Mouse (Mus musculus): ENCODE measurements around the gene Cwh43. TPM values are rescaled to one million over a fixed set of nuclear protein-coding genes. Genes with fewer than 3 reads are reported as not detected.

The Cwh43 gene
- 0.07 and 0.09 TPM in 2 replicates for polyA plus RNA-seq (2014; fragmentation: Nextera tagmentation; extraction: Ambion mirVana)

- Histone ChIP-seq H3K4me2 (ENCODE audit: low read length) (peak within 1 kb of the TSS; percentile 44), H3K9me3 (ENCODE audit: control insufficient read depth, low read length) (no peaks in the 10 kb centered on the region), H3K36me3 (ENCODE audit: control insufficient read depth, insufficient read depth, low read length) (no peaks in the 10 kb centered on the region), H3K4me1 (replicated peaks; ENCODE audit: control insufficient read depth, insufficient read depth, low read length) (peaks cover 11% of the 10 kb centered on the region), H3K4me3 (ENCODE audit: low read depth, low read length) (peak within 1 kb of the TSS; percentile 20), H3K27me3 (replicated peaks; ENCODE audit: control insufficient read depth, insufficient read depth, low read length) (peaks cover 30% of the 10 kb centered on the region), H3K27ac (ENCODE audit: low read depth) (no peak within 1 kb of the TSS), H3K9ac (ENCODE audit: low read length) (no peak within 1 kb of the TSS)
- ATAC-seq (replicated peaks; ENCODE audit: low FRiP score, low TSS enrichment, low read depth) (0 out of 2 replicates have a peak, but pooled peaks have one; percentile 40), DNase-seq (ENCODE audit: low spot score) (peak; percentile 64)
- 2% methylated on average over 47 of the region's 49 CpGs for WGBS
These were observed at the start of gene Cwh43 for GRCm38 (mm10) chr5:73405981-73406722. Gene Cwh43 (plus strand): TSS chr5:73406075.

- H3K27me3 ChIP-seq (replicated peaks; ENCODE audit: control insufficient read depth, insufficient read depth, low read length), result no peaks in the 10 kb centered on the region
- ATAC-seq (replicated peaks; ENCODE audit: low FRiP score, low TSS enrichment, low read depth) (0 out of 2 replicates have a peak, but pooled peaks have one; percentile 6), DNase-seq (ENCODE audit: low spot score) (no peak)
- H3K36me3 ChIP-seq (ENCODE audit: control insufficient read depth, insufficient read depth, low read length), result no peaks in the 10 kb centered on the region
- H3K9me3 ChIP-seq (ENCODE audit: control insufficient read depth, low read length), result no peaks in the 10 kb centered on the region
- H3K9ac ChIP-seq (ENCODE audit: low read length), result no peak overlapping the region
- WGBS, result 75% methylated on average over 6 of the region's 6 CpGs
- no peak overlapping the region for H3K4me3 ChIP-seq (ENCODE audit: low read depth, low read length)
- H3K4me2 ChIP-seq (ENCODE audit: low read length), result peak overlapping the region; percentile 33; the same call in 1 of the 2 replicates
- peaks cover 17% of the 10 kb centered on the region for H3K4me1 ChIP-seq (replicated peaks; ENCODE audit: control insufficient read depth, insufficient read depth, low read length)
- no peak overlapping the region for H3K27ac ChIP-seq (ENCODE audit: low read depth)
These were observed 46.6 kb upstream of the Cwh43 start for GRCm38 (mm10) chr5:73359134-73359751.

- no peak for DNase-seq (ENCODE audit: low spot score)
These were observed 46.1 kb upstream of the Cwh43 start for GRCm38 (mm10) chr5:73359752-73360141.

GRCm38 (mm10) chr5:73360240-73360639, 45.6 kb upstream of the Cwh43 start:
- Histone ChIP-seq H3K4me1 (replicated peaks; ENCODE audit: control insufficient read depth, insufficient read depth, low read length) (peaks cover 13% of the 10 kb centered on the region), H3K4me3 (ENCODE audit: low read depth, low read length) (no peak overlapping the region), H3K9ac (ENCODE audit: low read length) (no peak overlapping the region), H3K4me2 (ENCODE audit: low read length) (peak overlapping the region; percentile 33), H3K27ac (ENCODE audit: low read depth) (no peak overlapping the region), H3K9me3 (ENCODE audit: control insufficient read depth, low read length) (no peaks in the 10 kb centered on the region), H3K36me3 (ENCODE audit: control insufficient read depth, insufficient read depth, low read length) (no peaks in the 10 kb centered on the region), H3K27me3 (replicated peaks; ENCODE audit: control insufficient read depth, insufficient read depth, low read length) (no peaks in the 10 kb centered on the region)
- WGBS, result 29% methylated on average over 12 of the region's 12 CpGs
- ATAC-seq (replicated peaks; ENCODE audit: low FRiP score, low TSS enrichment, low read depth) (no peak), DNase-seq (ENCODE audit: low spot score) (no peak)

More at GRCm38 (mm10) chr5:73359752-73360141, 46.1 kb upstream of the Cwh43 start:
- no peaks in the 10 kb centered on the region for H3K36me3 ChIP-seq (ENCODE audit: control insufficient read depth, insufficient read depth, low read length)
- no peaks in the 10 kb centered on the region for H3K9me3 ChIP-seq (ENCODE audit: control insufficient read depth, low read length)
- peaks cover 13% of the 10 kb centered on the region for H3K4me1 ChIP-seq (replicated peaks; ENCODE audit: control insufficient read depth, insufficient read depth, low read length)
- no peaks in the 10 kb centered on the region for H3K27me3 ChIP-seq (replicated peaks; ENCODE audit: control insufficient read depth, insufficient read depth, low read length)
- no peak for ATAC-seq (replicated peaks; ENCODE audit: low FRiP score, low TSS enrichment, low read depth)
- H3K27ac ChIP-seq (ENCODE audit: low read depth), result no peak overlapping the region
- no peak overlapping the region for H3K9ac ChIP-seq (ENCODE audit: low read length)
- peak overlapping the region; percentile 33 for H3K4me2 ChIP-seq (ENCODE audit: low read length)
- 32% methylated on average over 12 of the region's 12 CpGs for WGBS
- no peak overlapping the region for H3K4me3 ChIP-seq (ENCODE audit: low read depth, low read length)

GRCm38 (mm10) chr5:73362338-73362737, 43.5 kb upstream of the Cwh43 start:
- Histone ChIP-seq H3K27ac (ENCODE audit: low read depth) (no peak overlapping the region), H3K4me3 (ENCODE audit: low read depth, low read length) (no peak overlapping the region), H3K4me2 (ENCODE audit: low read length) (no peak overlapping the region), H3K36me3 (ENCODE audit: control insufficient read depth, insufficient read depth, low read length) (no peaks in the 10 kb centered on the region), H3K27me3 (replicated peaks; ENCODE audit: control insufficient read depth, insufficient read depth, low read length) (no peaks in the 10 kb centered on the region), H3K4me1 (replicated peaks; ENCODE audit: control insufficient read depth, insufficient read depth, low read length) (peaks cover 13% of the 10 kb centered on the region), H3K9me3 (ENCODE audit: control insufficient read depth, low read length) (no peaks in the 10 kb centered on the region), H3K9ac (ENCODE audit: low read length) (no peak overlapping the region)
- DNase-seq (ENCODE audit: low spot score) (no peak), ATAC-seq (replicated peaks; ENCODE audit: low FRiP score, low TSS enrichment, low read depth) (no peak)
- WGBS, result 91% methylated on average over 7 of the region's 7 CpGs

DNA sequence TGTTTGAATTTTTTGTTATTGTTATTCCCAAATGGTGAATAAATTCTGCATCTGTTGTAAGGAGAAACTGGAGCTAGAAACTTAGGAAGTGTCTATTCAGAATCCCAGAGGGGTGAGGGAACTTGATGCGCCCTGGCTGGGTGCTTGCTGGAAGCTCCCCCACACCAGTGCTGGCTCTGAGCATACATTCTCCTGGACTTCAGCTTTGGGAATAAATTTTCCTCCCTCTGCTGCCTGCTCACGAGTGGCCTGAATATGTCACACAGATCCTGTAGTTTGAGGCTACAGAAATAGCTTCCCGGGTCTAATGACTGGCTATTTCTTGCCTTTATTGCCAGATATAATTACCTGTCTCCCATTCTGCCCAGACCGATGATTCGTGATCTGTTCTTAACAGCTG, 43.1 kb upstream of the Cwh43 start:
- no peak overlapping the region for H3K27ac ChIP-seq (ENCODE audit: low read depth)
- H3K4me2 ChIP-seq (ENCODE audit: low read length), result no peak overlapping the region
- 75% methylated on average over 5 of the region's 5 CpGs for WGBS
- no peak for ATAC-seq (replicated peaks; ENCODE audit: low FRiP score, low TSS enrichment, low read depth)
- H3K27me3 ChIP-seq (replicated peaks; ENCODE audit: control insufficient read depth, insufficient read depth, low read length), result no peaks in the 10 kb centered on the region
- peaks cover 13% of the 10 kb centered on the region for H3K4me1 ChIP-seq (replicated peaks; ENCODE audit: control insufficient read depth, insufficient read depth, low read length)
- no peak overlapping the region for H3K4me3 ChIP-seq (ENCODE audit: low read depth, low read length)
- no peaks in the 10 kb centered on the region for H3K9me3 ChIP-seq (ENCODE audit: control insufficient read depth, low read length)
- no peaks in the 10 kb centered on the region for H3K36me3 ChIP-seq (ENCODE audit: control insufficient read depth, insufficient read depth, low read length)
- DNase-seq (ENCODE audit: low spot score), result no peak
- H3K9ac ChIP-seq (ENCODE audit: low read length), result no peak overlapping the region

DNA sequence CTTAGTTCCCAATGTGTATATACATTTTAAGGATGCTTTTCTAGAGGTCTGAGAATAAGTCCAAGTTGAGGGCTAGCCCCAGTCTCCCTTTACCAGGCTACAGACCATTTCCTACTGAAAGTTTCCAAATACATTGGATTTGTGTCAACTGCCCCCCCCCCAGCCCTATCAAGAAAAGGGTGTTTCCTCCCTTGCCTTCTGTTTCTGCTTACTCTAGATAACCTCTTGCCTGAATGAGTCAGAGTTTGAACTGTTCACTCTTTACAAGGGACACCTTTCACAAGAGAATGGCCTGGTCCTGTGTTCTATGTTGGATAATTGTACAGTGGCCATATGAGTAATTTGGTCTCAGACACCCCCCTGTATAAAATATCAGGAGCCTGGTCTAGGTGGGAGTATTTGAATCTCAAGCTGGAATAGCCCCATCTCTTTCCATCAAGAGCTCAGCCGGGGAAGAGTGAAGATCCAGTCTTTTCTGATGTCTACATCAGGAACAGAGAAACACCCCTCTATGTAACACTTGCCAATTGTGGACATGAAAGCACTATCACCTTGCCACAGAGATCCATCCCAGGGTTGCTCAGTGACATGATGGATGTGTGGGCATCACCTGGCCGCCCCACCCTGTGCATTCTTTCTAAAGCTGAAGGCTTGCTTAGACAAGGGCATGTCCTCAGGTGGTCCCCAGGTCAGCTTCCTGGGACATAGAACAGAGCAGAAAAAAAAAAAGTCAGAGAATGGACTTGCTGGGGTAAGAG, 41.6 kb upstream of the Cwh43 start:
- Histone ChIP-seq H3K4me3 (ENCODE audit: low read depth, low read length) (no peak overlapping the region), H3K9me3 (ENCODE audit: control insufficient read depth, low read length) (no peaks in the 10 kb centered on the region), H3K27me3 (replicated peaks; ENCODE audit: control insufficient read depth, insufficient read depth, low read length) (no peaks in the 10 kb centered on the region), H3K4me2 (ENCODE audit: low read length) (no peak overlapping the region), H3K27ac (ENCODE audit: low read depth) (no peak overlapping the region), H3K36me3 (ENCODE audit: control insufficient read depth, insufficient read depth, low read length) (no peaks in the 10 kb centered on the region), H3K9ac (ENCODE audit: low read length) (no peak overlapping the region), H3K4me1 (replicated peaks; ENCODE audit: control insufficient read depth, insufficient read depth, low read length) (peaks cover 11% of the 10 kb centered on the region)
- WGBS, result 90% methylated on average over 2 of the region's 2 CpGs
- no peak for DNase-seq (ENCODE audit: low spot score)
- no peak for ATAC-seq (replicated peaks; ENCODE audit: low FRiP score, low TSS enrichment, low read depth)

- 76% methylated on average over 4 of the region's 4 CpGs for WGBS
- ATAC-seq (replicated peaks; ENCODE audit: low FRiP score, low TSS enrichment, low read depth) (no peak), DNase-seq (ENCODE audit: low spot score) (no peak)
- Histone ChIP-seq H3K36me3 (ENCODE audit: control insufficient read depth, insufficient read depth, low read length) (no peaks in the 10 kb centered on the region), H3K9me3 (ENCODE audit: control insufficient read depth, low read length) (no peaks in the 10 kb centered on the region), H3K4me3 (ENCODE audit: low read depth, low read length) (no peak overlapping the region), H3K4me2 (ENCODE audit: low read length) (no peak overlapping the region), H3K9ac (ENCODE audit: low read length) (no peak overlapping the region), H3K4me1 (replicated peaks; ENCODE audit: control insufficient read depth, insufficient read depth, low read length) (no peaks in the 10 kb centered on the region), H3K27ac (ENCODE audit: low read depth) (no peak overlapping the region), H3K27me3 (replicated peaks; ENCODE audit: control insufficient read depth, insufficient read depth, low read length) (no peaks in the 10 kb centered on the region)
These were observed 38.0 kb upstream of the Cwh43 start for GRCm38 (mm10) chr5:73367906-73368305.

All from intestine, embryonic 14.5 days (tissue).